Mouse (Mus musculus) megakaryocyte, embryonic 14.5 days (primary cell): ENCODE results near the gene Unc79.

ENCODE experiments used
- FLI1 ChIP-seq: IDR thresholded peaks from 2 replicates; pipeline ENCODE4 v1.6.1; 2012; ENCODE audit warnings: low read length, inconsistent platforms, mixed read lengths
- GATA1 ChIP-seq: IDR thresholded peaks from 3 replicates; pipeline ENCODE4 v1.6.1; 2012; ENCODE audit warnings: mixed read lengths, low read length, inconsistent platforms, borderline replicate concordance

DNA sequence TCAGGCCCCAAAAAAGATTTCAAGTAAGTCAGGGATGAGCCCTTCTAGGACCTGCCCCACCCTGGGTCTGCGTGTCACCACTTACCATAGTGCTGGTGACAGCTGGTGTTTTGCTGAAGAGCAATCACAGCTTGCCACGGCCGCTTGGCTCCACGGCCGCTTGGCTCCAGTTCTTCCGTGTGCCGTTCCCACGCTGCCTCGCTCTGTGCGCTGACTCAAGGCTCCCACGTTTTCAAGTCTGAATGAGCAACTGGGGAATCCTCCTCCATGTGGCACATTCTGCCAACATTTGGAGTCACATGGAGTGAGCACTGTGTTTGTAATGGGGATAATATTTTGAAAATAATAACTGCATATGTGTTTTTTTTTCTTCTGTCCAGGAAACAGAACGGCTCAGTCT lies 241.1 kb downstream of the Unc79 start:
- no peak for TF ChIP-seq FLI1
- TF ChIP-seq GATA1: no peak
